Mouse (Mus musculus) midbrain, embryonic 10.5 days (tissue): ENCODE measurements around the gene Ipo7. TPM values are rescaled to one million over a fixed set of nuclear protein-coding genes. Genes with fewer than 3 reads are reported as not detected.
"Not testable (repeated sequence)": the region's sequence is repeated elsewhere in the genome, so short reads cannot be mapped to it uniquely, and the experiment has no call there.

Experiments used
- DNase-seq: peaks from one replicate; pipeline ENCODE4 v3.0.0-alpha.2; 2017; ENCODE audit warnings: low spot score
- H3K27ac ChIP-seq: fragments of 300-500 bp; sonication (generic); replicated peaks from 2 replicates; pipeline ENCODE4 v1.5.1; 2016; ENCODE audit warnings: mild to moderate bottlenecking
- H3K27me3 ChIP-seq: fragments of 300-500 bp; sonication (generic); 2 replicates; pipeline ENCODE4 v1.6.1; 2016; ENCODE audit warnings: low read depth, mild to moderate bottlenecking; ENCODE audit not compliant: poor library complexity, severe bottlenecking
- H3K36me3 ChIP-seq: fragments of 300-500 bp; sonication (generic); 2 replicates; pipeline ENCODE4 v1.6.1; 2016; ENCODE audit warnings: mild to moderate bottlenecking, moderate library complexity
- H3K4me1 ChIP-seq: fragments of 300-500 bp; sonication (generic); 2 replicates; pipeline ENCODE4 v1.6.1; 2016
- H3K4me3 ChIP-seq: fragments of 300-500 bp; sonication (generic); 2 replicates; pipeline ENCODE4 v1.5.1; 2016; ENCODE audit warnings: mild to moderate bottlenecking, moderate library complexity
- H3K9me3 ChIP-seq: fragments of 300-500 bp; sonication (generic); replicated peaks from 2 replicates; pipeline ENCODE4 v1.6.1; 2016; ENCODE audit warnings: mild to moderate bottlenecking
- WGBS: fragments of 180-500 bp; shearing (Covaris S2); methylation state at CpG from one replicate; pipeline ENCODE4 v1.1.7; 2016; 5-methylcytosine and 5-hydroxymethylcytosine counted together
- polyA plus RNA-seq: library from polyadenylated mRNA; unstranded; fragments of >200 nt; fragmentation: Nextera tagmentation; extraction: Ambion mirVana; gene quantifications from 2 replicates; pipeline ENCODE4 v1.2.1, GENCODE M21; 2016

Ipo7 gene
- polyA plus RNA-seq = 53.4 and 54.1 TPM in 2 replicates

DNA sequence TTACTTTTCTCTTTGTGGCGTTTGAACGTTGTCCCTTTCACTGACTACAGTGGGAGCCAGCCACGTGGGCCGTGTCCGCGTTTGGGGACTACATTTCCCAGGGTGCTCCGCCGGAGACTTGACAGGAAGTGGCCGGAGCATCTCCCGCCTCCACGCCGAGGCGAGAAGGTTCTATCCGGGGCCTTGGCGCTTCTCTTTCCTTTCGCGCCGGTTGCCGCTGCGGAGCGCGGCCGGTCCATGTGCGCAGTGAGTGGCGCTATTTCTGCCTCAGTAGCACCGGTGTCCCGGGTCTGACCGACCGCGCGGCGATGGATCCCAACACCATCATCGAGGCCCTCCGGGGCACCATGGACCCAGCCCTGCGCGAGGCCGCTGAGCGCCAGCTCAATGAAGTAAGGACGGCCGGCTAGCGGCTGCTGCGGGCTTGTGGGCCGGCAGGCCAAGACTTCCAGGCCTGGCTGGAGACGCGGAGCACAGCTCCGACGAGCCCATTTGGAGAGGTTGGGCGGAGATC lies at the start of gene Ipo7:
TSS of gene Ipo7 (plus strand) at position 158 of the 514 bp plus-strand sequence.
- Histone ChIP-seq H3K36me3 (peaks cover 24% of the 10 kb centered on the region), H3K27me3 (no peaks in the 10 kb centered on the region), H3K4me3 (peak within 1 kb of the TSS; percentile 96), H3K27ac (peak within 1 kb of the TSS; percentile 96), H3K4me1 (peaks cover 19% of the 10 kb centered on the region), H3K9me3 (no peaks in the 10 kb centered on the region)
- under 1% methylated on average over 48 of the region's 48 CpGs for WGBS
- DNase-seq = peak; percentile 94

DNA sequence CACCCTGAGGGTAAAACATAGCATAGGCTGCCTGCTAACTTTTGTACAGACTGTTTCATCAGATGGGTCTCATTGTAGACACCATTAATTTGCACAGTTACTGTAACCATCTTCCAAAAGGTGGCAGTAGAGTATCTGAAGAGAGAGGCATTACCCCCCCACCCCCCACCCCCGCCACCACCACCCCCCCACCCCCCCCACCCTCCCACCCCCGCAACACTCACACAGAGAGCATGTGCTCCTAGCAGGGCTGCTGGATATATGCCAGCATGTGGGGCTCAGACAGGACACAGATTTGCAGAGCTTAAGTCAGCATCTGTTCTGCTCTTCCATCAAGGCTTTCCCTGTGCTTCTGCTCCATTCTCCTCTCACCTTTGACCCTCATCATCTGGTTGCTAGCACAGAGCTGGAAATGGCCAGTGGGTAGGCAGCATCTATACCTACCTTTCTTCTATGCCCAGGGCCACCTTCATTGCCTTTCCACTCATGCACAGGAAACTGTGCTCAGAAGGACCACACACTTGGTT lies 49.1 kb upstream of the Ipo7 start:
- Histone ChIP-seq H3K4me1 (peaks cover 9% of the 10 kb centered on the region), H3K36me3 (peaks cover 11% of the 10 kb centered on the region), H3K27ac (peak overlapping the region; percentile 33; the same call in 1 of the 2 replicates), H3K9me3 (no peaks in the 10 kb centered on the region), H3K27me3 (no peaks in the 10 kb centered on the region), H3K4me3 (no peak overlapping the region)
- WGBS = 13% methylated on average over 1 of the region's 2 CpGs
- DNase-seq = no peak

DNA sequence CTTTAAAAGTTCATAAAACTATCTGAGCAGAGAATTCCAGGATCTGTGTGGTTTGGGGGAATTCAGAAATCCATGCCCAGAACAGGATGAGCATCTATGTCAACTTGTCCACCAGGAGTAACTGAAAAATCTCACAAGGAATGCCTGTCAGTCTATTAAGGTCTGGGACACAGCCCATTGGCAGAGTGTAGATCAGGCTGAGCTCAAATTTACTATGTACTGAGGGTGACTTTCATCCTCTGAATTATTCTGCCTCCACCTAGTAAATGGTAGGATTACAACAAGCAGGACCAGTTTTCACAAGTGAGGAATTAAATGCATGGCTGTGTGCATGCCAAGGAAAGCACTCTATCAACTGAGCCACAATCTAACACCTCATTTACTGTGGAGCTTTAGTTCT lies 48.5 kb upstream of the Ipo7 start:
- H3K27ac ChIP-seq = no peak overlapping the region

GRCm38 (mm10) chr7:109975966-109976715 lies 41.9 kb upstream of the Ipo7 start:
- Histone ChIP-seq H3K4me1 (no peaks in the 10 kb centered on the region), H3K27me3 (no peaks in the 10 kb centered on the region), H3K36me3 (peaks cover 73% of the 10 kb centered on the region), H3K27ac (no peak overlapping the region), H3K4me3 (no peak overlapping the region), H3K9me3 (no peaks in the 10 kb centered on the region)
- WGBS = 95% methylated on average over 6 of the region's 6 CpGs
- no peak for DNase-seq

More for the DNA sequence above, 48.5 kb upstream of the Ipo7 start:
- Histone ChIP-seq H3K36me3 (peaks cover 11% of the 10 kb centered on the region), H3K9me3 (no peaks in the 10 kb centered on the region), H3K4me1 (peaks cover 9% of the 10 kb centered on the region), H3K4me3 (no peak overlapping the region), H3K27me3 (no peaks in the 10 kb centered on the region)
- DNase-seq = no peak

- DNase-seq, H3K9me3 ChIP-seq, H3K4me1 ChIP-seq, H3K27me3 ChIP-seq, H3K4me3 ChIP-seq, H3K27ac ChIP-seq: not testable (repeated sequence)
- WGBS = 80% methylated on average over 5 of the region's 5 CpGs
- peaks cover 82% of the 10 kb centered on the region for H3K36me3 ChIP-seq
These were observed 40.9 kb upstream of the Ipo7 start for GRCm38 (mm10) chr7:109977131-109977530.

- DNase-seq, H3K9me3 ChIP-seq, H3K27ac ChIP-seq, H3K27me3 ChIP-seq: not testable (repeated sequence)
- Histone ChIP-seq H3K4me1 (peaks cover 15% of the 10 kb centered on the region), H3K4me3 (0 out of 2 replicates have a peak overlapping the region, but pooled peaks have one; percentile 16), H3K36me3 (peaks cover 35% of the 10 kb centered on the region)
- WGBS = 75% methylated on average over 5 of the region's 5 CpGs
These were observed 33.5 kb upstream of the Ipo7 start for GRCm38 (mm10) chr7:109984608-109985007.

DNA sequence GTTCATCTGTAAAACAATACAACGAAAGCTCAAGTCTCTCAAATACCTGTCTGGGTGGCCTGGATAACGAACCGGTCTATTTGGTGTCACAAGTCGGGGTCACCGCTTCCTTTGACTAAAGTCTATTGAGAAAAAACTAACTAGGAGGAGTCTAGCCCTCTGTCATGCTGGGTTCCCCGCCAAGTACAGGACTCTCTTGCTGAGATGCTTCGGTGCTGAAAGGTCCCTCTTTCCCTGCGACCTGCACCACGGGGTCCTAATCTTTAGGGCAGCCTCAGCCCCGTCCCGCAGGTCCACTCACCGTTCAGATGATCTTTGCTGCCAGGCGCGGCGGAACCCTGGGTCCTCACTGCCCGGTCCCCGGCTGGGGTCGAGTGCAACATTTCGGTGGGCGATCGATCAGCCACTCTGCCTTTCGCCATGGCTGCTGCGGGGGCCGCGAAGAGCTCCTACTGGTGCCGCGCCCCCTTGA lies 32.4 kb upstream of the Ipo7 start:
- Histone ChIP-seq H3K9me3 (no peaks in the 10 kb centered on the region), H3K27me3 (no peaks in the 10 kb centered on the region), H3K4me3 (peak overlapping the region; percentile 69), H3K36me3 (peaks cover 24% of the 10 kb centered on the region), H3K27ac (peak overlapping the region; percentile 84), H3K4me1 (peaks cover 15% of the 10 kb centered on the region)
- 1% methylated on average over 27 of the region's 27 CpGs for whole genome bisulfite sequencing
- DNase-seq = no peak

- Histone ChIP-seq H3K4me1 (peaks cover 15% of the 10 kb centered on the region), H3K36me3 (peaks cover 22% of the 10 kb centered on the region), H3K4me3 (peak overlapping the region; percentile 69), H3K27me3 (no peaks in the 10 kb centered on the region), H3K27ac (peak overlapping the region; percentile 84), H3K9me3 (no peaks in the 10 kb centered on the region)
- DNase-seq = peak; percentile 99
- under 1% methylated on average over 43 of the region's 43 CpGs for WGBS
These were observed 31.9 kb upstream of the Ipo7 start for GRCm38 (mm10) chr7:109986133-109986669.

DNA sequence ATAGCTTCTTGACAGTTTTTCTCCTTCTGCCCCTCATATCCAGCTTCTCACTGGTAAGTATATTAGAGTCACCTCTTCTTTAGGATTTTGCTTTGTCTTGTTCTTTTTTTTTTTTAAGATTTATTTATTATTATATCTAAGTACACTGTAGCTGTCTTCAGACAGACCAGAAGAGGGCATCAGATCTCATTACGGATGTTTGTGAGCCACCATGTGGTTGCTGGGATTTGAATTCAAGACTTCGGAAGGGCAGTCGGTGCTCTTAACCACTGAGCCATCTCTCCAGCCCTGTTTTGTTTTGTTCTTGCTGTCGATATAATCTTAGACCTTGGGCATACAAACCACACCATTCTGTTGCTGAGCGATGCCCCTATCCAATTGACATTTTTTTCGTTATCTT lies 31.3 kb upstream of the Ipo7 start, which contains the start of gene Tmem41b:
TSS of gene Tmem41b (minus strand) at position 155 of the 400 bp plus-strand sequence.
- Histone ChIP-seq H3K27ac (peak within 1 kb of the TSS; percentile 84), H3K4me3 (peak within 1 kb of the TSS; percentile 69), H3K4me1 (peaks cover 15% of the 10 kb centered on the region), H3K36me3 (peaks cover 17% of the 10 kb centered on the region)
- H3K27me3 ChIP-seq, H3K9me3 ChIP-seq, DNase-seq: not testable (repeated sequence)
- WGBS = 39% methylated on average over 6 of the region's 6 CpGs

DNA sequence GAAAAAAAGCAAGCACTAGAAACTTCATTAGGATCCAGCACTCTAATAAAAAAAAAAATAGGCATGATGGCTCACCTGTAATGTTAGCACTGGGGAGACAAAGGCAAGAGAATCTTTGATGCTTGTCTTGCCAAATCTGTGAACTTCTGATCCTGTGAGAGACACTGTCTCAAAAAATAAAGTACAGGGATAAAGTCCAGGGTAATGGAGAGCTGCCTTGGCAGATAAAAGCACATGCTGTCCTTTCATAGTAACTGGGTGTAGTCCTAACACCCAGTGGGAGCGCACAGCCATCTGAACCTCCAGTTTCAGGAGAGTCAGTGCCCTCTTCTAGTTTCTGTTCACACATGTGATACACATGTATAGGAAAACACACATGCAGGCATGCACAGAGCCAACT lies 26.8 kb upstream of the Ipo7 start:
- DNase-seq = no peak
- WGBS = 92% methylated on average over 1 of the region's 1 CpGs

DNA sequence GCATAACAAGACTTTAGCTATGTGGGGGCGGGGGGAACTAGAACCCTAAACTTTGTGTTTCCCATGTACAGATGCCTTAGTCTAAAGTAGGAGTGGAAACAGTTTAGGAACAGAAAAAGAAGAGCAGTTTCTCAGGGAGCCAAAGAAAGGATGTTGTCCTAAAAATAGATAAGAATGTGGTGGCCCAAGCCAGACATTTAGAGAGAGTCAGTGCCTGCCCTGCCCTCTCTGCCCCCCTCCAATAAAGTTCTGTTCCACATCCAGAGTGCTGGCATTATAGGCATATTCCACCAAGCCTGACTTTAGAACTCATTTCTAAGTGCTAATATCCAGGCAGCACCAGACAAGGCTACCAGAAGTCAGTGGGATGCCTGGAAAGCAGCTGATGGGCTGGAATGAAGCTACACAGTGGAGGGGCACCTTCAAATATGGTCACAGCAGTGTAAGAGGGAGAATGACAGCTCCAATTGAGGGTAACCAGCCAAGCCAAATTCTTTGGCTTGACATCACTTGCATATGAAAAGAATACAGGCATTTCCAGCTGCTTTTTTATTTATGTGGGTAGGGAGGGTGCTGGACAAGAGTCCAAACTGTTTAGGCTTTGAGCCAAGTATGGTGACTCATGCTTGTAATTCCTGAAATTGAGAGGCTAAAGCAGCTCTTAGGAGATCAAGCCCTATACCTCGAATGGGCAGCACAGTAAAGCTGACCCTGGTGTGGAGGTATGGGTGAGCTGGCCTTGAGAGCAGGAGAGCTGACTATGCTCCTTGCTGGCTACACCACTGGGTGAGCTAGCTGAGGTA lies 24.7 kb upstream of the Ipo7 start:
- H3K27ac ChIP-seq = no peak overlapping the region
- no peaks in the 10 kb centered on the region for H3K4me1 ChIP-seq
- H3K36me3 ChIP-seq = no peaks in the 10 kb centered on the region
- no peak overlapping the region for H3K4me3 ChIP-seq
- H3K27me3 ChIP-seq = no peaks in the 10 kb centered on the region
- no peak for DNase-seq
- WGBS = 63% methylated on average over 2 of the region's 2 CpGs
- H3K9me3 ChIP-seq = no peaks in the 10 kb centered on the region

More for the DNA sequence above, 26.8 kb upstream of the Ipo7 start:
- Histone ChIP-seq H3K27me3 (no peaks in the 10 kb centered on the region), H3K4me1 (no peaks in the 10 kb centered on the region), H3K27ac (no peak overlapping the region), H3K4me3 (no peak overlapping the region), H3K9me3 (no peaks in the 10 kb centered on the region), H3K36me3 (no peaks in the 10 kb centered on the region)

GRCm38 (mm10) chr7:109998388-109998787 lies 19.7 kb upstream of the Ipo7 start:
- Histone ChIP-seq H3K27me3 (no peaks in the 10 kb centered on the region), H3K9me3 (no peaks in the 10 kb centered on the region), H3K4me1 (peaks cover 6% of the 10 kb centered on the region), H3K27ac (no peak overlapping the region), H3K4me3 (no peak overlapping the region), H3K36me3 (no peaks in the 10 kb centered on the region)
- WGBS = 81% methylated on average over 4 of the region's 4 CpGs
- DNase-seq = no peak
